Mouse (Mus musculus) bone marrow macrophage, adult 2 months (primary cell): Measurements from ENCODE around the gene Csrnp1. TPM values are rescaled to one million over a fixed set of nuclear protein-coding genes. Genes with fewer than 3 reads are reported as not detected.

Experiments used
- H3K27ac ChIP-seq: 2 replicates; pipeline ENCODE4 v1.5.1; 2012; ENCODE audit warnings: low read depth, low read length; ENCODE audit not compliant: insufficient read depth
- H3K4me1 ChIP-seq: 2 replicates; pipeline ENCODE4 v1.6.1; 2012; ENCODE audit warnings: low read length; ENCODE audit not compliant: control insufficient read depth, insufficient read depth
- H3K4me3 ChIP-seq: 2 replicates; pipeline ENCODE4 v1.5.1; 2012; ENCODE audit warnings: mild to moderate bottlenecking, low read length, moderate library complexity; ENCODE audit not compliant: insufficient read depth
- CTCF ChIP-seq: IDR thresholded peaks from 2 replicates; pipeline ENCODE4 v1.5.1; 2012; ENCODE audit warnings: low read depth, mild to moderate bottlenecking, low read length, moderate library complexity
- POLR2A ChIP-seq: IDR thresholded peaks from 2 replicates; pipeline ENCODE4 v1.6.1; 2012; ENCODE audit warnings: mild to moderate bottlenecking, low read depth, low read length, borderline replicate concordance
- polyA plus RNA-seq: library from polyadenylated mRNA; stranded (reverse); fragments of >200 nt; gene quantifications from 2 replicates; pipeline ENCODE4 v1.2.4, GENCODE M21; 2012; ENCODE audit not compliant: missing spikeins, insufficient read depth, insufficient read length

The Csrnp1 gene
- polyA plus RNA-seq, 1 experiment, result 4.1 TPM

GRCm38 (mm10) chr9:120002893-120003292 is 18.4 kb upstream of the Csrnp1 start:
- no peak overlapping the region for H3K4me3 ChIP-seq

GRCm38 (mm10) chr9:120001945-120002725 is 17.7 kb upstream of the Csrnp1 start:
- TF ChIP-seq CTCF (no peak), POLR2A (no peak)
- peaks cover 7% of the 10 kb centered on the region for H3K4me1 ChIP-seq
- no peak overlapping the region for H3K27ac ChIP-seq
- peak overlapping the region; percentile 49 for H3K4me3 ChIP-seq

More at GRCm38 (mm10) chr9:120002893-120003292, 18.4 kb upstream of the Csrnp1 start:
- TF ChIP-seq CTCF, result no peak
- no peak for TF ChIP-seq POLR2A
- peaks cover 7% of the 10 kb centered on the region for H3K4me1 ChIP-seq
- H3K27ac ChIP-seq, result no peak overlapping the region

GRCm38 (mm10) chr9:120000761-120001160 is 16.3 kb upstream of the Csrnp1 start:
- peaks cover 7% of the 10 kb centered on the region for H3K4me1 ChIP-seq
- H3K4me3 ChIP-seq, result no peak overlapping the region
- H3K27ac ChIP-seq, result no peak overlapping the region
- no peak for TF ChIP-seq CTCF
- TF ChIP-seq POLR2A, result no peak

GRCm38 (mm10) chr9:119999636-120000035 is 15.2 kb upstream of the Csrnp1 start:
- Histone ChIP-seq H3K4me3 (no peak overlapping the region), H3K4me1 (peaks cover 7% of the 10 kb centered on the region), H3K27ac (no peak overlapping the region)
- TF ChIP-seq POLR2A, result no peak
- no peak for TF ChIP-seq CTCF

- TF ChIP-seq CTCF (no peak), POLR2A (no peak)
- Histone ChIP-seq H3K4me1 (peaks cover 7% of the 10 kb centered on the region), H3K27ac (no peak overlapping the region), H3K4me3 (no peak overlapping the region)
Measured at GRCm38 (mm10) chr9:119998776-119999175, 14.3 kb upstream of the Csrnp1 start.

GRCm38 (mm10) chr9:119996080-119996479 is 11.6 kb upstream of the Csrnp1 start:
- Histone ChIP-seq H3K4me1 (no peaks in the 10 kb centered on the region), H3K4me3 (no peak overlapping the region), H3K27ac (no peak overlapping the region)
- TF ChIP-seq CTCF, result no peak
- TF ChIP-seq POLR2A, result no peak

- Histone ChIP-seq H3K4me3 (no peak overlapping the region), H3K4me1 (no peaks in the 10 kb centered on the region), H3K27ac (no peak overlapping the region)
- no peak for TF ChIP-seq CTCF
- no peak for TF ChIP-seq POLR2A
Measured at GRCm38 (mm10) chr9:119994207-119994606, 9.7 kb upstream of the Csrnp1 start.

GRCm38 (mm10) chr9:119993092-119993844 is 8.8 kb upstream of the Csrnp1 start:
- H3K27ac ChIP-seq, result no peak overlapping the region
- H3K4me3 ChIP-seq, result no peak overlapping the region
- H3K4me1 ChIP-seq, result no peaks in the 10 kb centered on the region
- no peak for TF ChIP-seq POLR2A
- no peak for TF ChIP-seq CTCF

- no peak for TF ChIP-seq CTCF
- no peak for TF ChIP-seq POLR2A
- Histone ChIP-seq H3K4me1 (no peaks in the 10 kb centered on the region), H3K27ac (no peak overlapping the region), H3K4me3 (no peak overlapping the region)
Measured at GRCm38 (mm10) chr9:119991310-119991709, 6.9 kb upstream of the Csrnp1 start.

GRCm38 (mm10) chr9:119988304-119988703 is 3.8 kb upstream of the Csrnp1 start:
- TF ChIP-seq POLR2A (no peak), CTCF (no peak)
- Histone ChIP-seq H3K4me1 (peaks cover 2% of the 10 kb centered on the region; the same call in 1 of the 2 replicates), H3K4me3 (no peak overlapping the region), H3K27ac (no peak overlapping the region)
